Mouse (Mus musculus) thymus, adult 18-20 months (tissue): Measurements from ENCODE around the gene Ttll11.

ENCODE experiments used
- DNase-seq, 2 experiments: peaks; one replicate each; pipeline ENCODE4 v3.0.0; 2022; ENCODE audit warnings: mixed read lengths in 2 of 2

Gene Ttll11

GRCm38 (mm10) chr2:35818883-35819282 lies 160.8 kb downstream of the Ttll11 start:
- no peak for DNase-seq

GRCm38 (mm10) chr2:35816056-35816661 lies 163.6 kb downstream of the Ttll11 start:
- no peak for DNase-seq

- DNase-seq, result no peak
These were observed 167.2 kb downstream of the Ttll11 start for GRCm38 (mm10) chr2:35812561-35812933.

- DNase-seq, result no peak
These were observed 167.7 kb downstream of the Ttll11 start for GRCm38 (mm10) chr2:35811801-35812560.

GRCm38 (mm10) chr2:35810027-35810426 lies 169.7 kb downstream of the Ttll11 start:
- DNase-seq, result no peak

- no peak for DNase-seq
These were observed 170.6 kb downstream of the Ttll11 start for GRCm38 (mm10) chr2:35809141-35809540.

- no peak for DNase-seq
These were observed 173.8 kb downstream of the Ttll11 start for GRCm38 (mm10) chr2:35805881-35806280.

- no peak for DNase-seq
These were observed 176.6 kb downstream of the Ttll11 start for GRCm38 (mm10) chr2:35803095-35803494.

- no peak for DNase-seq
These were observed 178.0 kb downstream of the Ttll11 start for GRCm38 (mm10) chr2:35801759-35802158.

- no peak for DNase-seq
These were observed 180.6 kb downstream of the Ttll11 start for GRCm38 (mm10) chr2:35799073-35799472.

GRCm38 (mm10) chr2:35797998-35798397 lies 181.7 kb downstream of the Ttll11 start:
- no peak for DNase-seq

- no peak for DNase-seq
These were observed 190.1 kb downstream of the Ttll11 start for GRCm38 (mm10) chr2:35789362-35790326.

GRCm38 (mm10) chr2:35785877-35786276 lies 193.8 kb downstream of the Ttll11 start:
- no peak for DNase-seq

- DNase-seq, result no peak
These were observed 196.3 kb downstream of the Ttll11 start for GRCm38 (mm10) chr2:35783368-35783767.

GRCm38 (mm10) chr2:35779266-35779665 lies 200.4 kb downstream of the Ttll11 start:
- DNase-seq, result no peak

GRCm38 (mm10) chr2:35776935-35777334 lies 202.8 kb downstream of the Ttll11 start:
- DNase-seq, result no peak

- DNase-seq, result no peak
These were observed 204.1 kb downstream of the Ttll11 start for GRCm38 (mm10) chr2:35775651-35776055.

GRCm38 (mm10) chr2:35770541-35770940 lies 209.2 kb downstream of the Ttll11 start:
- no peak for DNase-seq

GRCm38 (mm10) chr2:35769398-35769797 lies 210.3 kb downstream of the Ttll11 start:
- DNase-seq, result no peak

GRCm38 (mm10) chr2:35768538-35769238 lies 211.0 kb downstream of the Ttll11 start:
- no peak for DNase-seq

GRCm38 (mm10) chr2:35767834-35768537 lies 211.7 kb downstream of the Ttll11 start:
- DNase-seq, result no peak

GRCm38 (mm10) chr2:35764328-35764727 lies 215.4 kb downstream of the Ttll11 start:
- DNase-seq, result no peak
